Mouse (Mus musculus): Measurements from ENCODE around the gene Tmbim4. TPM values are rescaled to one million over a fixed set of nuclear protein-coding genes. Genes with fewer than 3 reads are reported as not detected.
A peak's percentile ranks its signal among the peaks of the same experiment; 100 is the strongest.

Tmbim4 gene
- 70.1 and 74.0 TPM in 2 replicates for total RNA-seq (2014; fragmentation: Nextera tagmentation)
- 92.5 and 104 TPM in 2 replicates for total RNA-seq (2017)
- polyA plus RNA-seq (2012): 65.2 and 67.5 TPM in 2 replicates

GRCm38 (mm10) chr10:120201131-120201921, at the start of gene Tmbim4:
Gene Tmbim4, plus strand, starts transcription at chr10:120201590.
- peaks cover 7% of the 10 kb centered on the region for H3K9me3 ChIP-seq (replicated peaks)
- H3K4me3 ChIP-seq (ENCODE audit: low read depth, low read length): peak within 1 kb of the TSS; percentile 23; the same call in 1 of the 2 replicates
- DNase-seq (ENCODE audit: low spot score) (no peak), ATAC-seq (ENCODE audit: extremely low read depth, insufficient number of reproducible peaks, low FRiP score, poor library complexity, severe bottlenecking) (no peak)
- H3K27me3 ChIP-seq (ENCODE audit: insufficient read depth, low read length): peaks cover 14% of the 10 kb centered on the region
- H3K4me1 ChIP-seq (ENCODE audit: insufficient read depth, low read depth, low read length): peaks cover 25% of the 10 kb centered on the region
- no peak for TF ChIP-seq CTCF (IDR thresholded peaks at IDR 0.05; ENCODE audit: low read depth, low read length)
- no peak for TF ChIP-seq GATA1 (IDR thresholded peaks at IDR 0.05; ENCODE audit: borderline replicate concordance, low read length)
- no peak for TF ChIP-seq TAL1 (conservative IDR thresholded peaks at IDR 0.05; ENCODE audit: low read depth, low read length)
- TF ChIP-seq POLR2AphosphoS5 (IDR thresholded peaks at IDR 0.05; ENCODE audit: insufficient replicate concordance, low read depth, low read length): no peak
- no peaks in the 10 kb centered on the region for H3K36me3 ChIP-seq (replicated peaks)

- ATAC-seq (ENCODE audit: extremely low read depth, insufficient number of reproducible peaks, low FRiP score, poor library complexity, severe bottlenecking): no peak
- Histone ChIP-seq H3K36me3 (replicated peaks) (no peaks in the 10 kb centered on the region), H3K4me3 (ENCODE audit: low read depth, low read length) (no peak overlapping the region), H3K9me3 (replicated peaks) (no peaks in the 10 kb centered on the region), H3K4me1 (ENCODE audit: insufficient read depth, low read depth, low read length) (no peaks in the 10 kb centered on the region), H3K27me3 (ENCODE audit: insufficient read depth, low read length) (peaks cover 12% of the 10 kb centered on the region)
- no peak for DNase-seq (ENCODE audit: low spot score)
- TF ChIP-seq GATA2 (IDR thresholded peaks at IDR 0.05; ENCODE audit: borderline replicate concordance, low read depth, low read length) (no peak), CTCF (IDR thresholded peaks at IDR 0.05; ENCODE audit: low read depth, low read length) (no peak), GATA1 (IDR thresholded peaks at IDR 0.05; ENCODE audit: borderline replicate concordance, low read length) (no peak), TAL1 (conservative IDR thresholded peaks at IDR 0.05; ENCODE audit: low read depth, low read length) (no peak), POLR2AphosphoS5 (IDR thresholded peaks at IDR 0.05; ENCODE audit: insufficient replicate concordance, low read depth, low read length) (no peak)
These were observed 49.7 kb upstream of the Tmbim4 start for GRCm38 (mm10) chr10:120151672-120152071.

GRCm38 (mm10) chr10:120153911-120154310, 47.5 kb upstream of the Tmbim4 start:
- H3K9me3 ChIP-seq (replicated peaks): no peaks in the 10 kb centered on the region
- no peak for ATAC-seq (ENCODE audit: extremely low read depth, insufficient number of reproducible peaks, low FRiP score, poor library complexity, severe bottlenecking)
- no peak overlapping the region for H3K4me3 ChIP-seq (ENCODE audit: low read depth, low read length)
- peaks cover 6% of the 10 kb centered on the region for H3K27me3 ChIP-seq (ENCODE audit: insufficient read depth, low read length)
- no peak for DNase-seq (ENCODE audit: low spot score)
- H3K36me3 ChIP-seq (replicated peaks): no peaks in the 10 kb centered on the region
- TF ChIP-seq TAL1 (conservative IDR thresholded peaks at IDR 0.05; ENCODE audit: low read depth, low read length) (no peak), GATA2 (IDR thresholded peaks at IDR 0.05; ENCODE audit: borderline replicate concordance, low read depth, low read length) (no peak), GATA1 (IDR thresholded peaks at IDR 0.05; ENCODE audit: borderline replicate concordance, low read length) (no peak), CTCF (IDR thresholded peaks at IDR 0.05; ENCODE audit: low read depth, low read length) (no peak), POLR2AphosphoS5 (IDR thresholded peaks at IDR 0.05; ENCODE audit: insufficient replicate concordance, low read depth, low read length) (no peak)
- no peaks in the 10 kb centered on the region for H3K4me1 ChIP-seq (ENCODE audit: insufficient read depth, low read depth, low read length)

- DNase-seq (ENCODE audit: low spot score) (peak; percentile 65), ATAC-seq (ENCODE audit: extremely low read depth, insufficient number of reproducible peaks, low FRiP score, poor library complexity, severe bottlenecking) (peak; percentile 84)
- Histone ChIP-seq H3K9me3 (replicated peaks) (no peaks in the 10 kb centered on the region), H3K4me3 (ENCODE audit: low read depth, low read length) (peak overlapping the region; percentile 70), H3K4me1 (ENCODE audit: insufficient read depth, low read depth, low read length) (peaks cover 40% of the 10 kb centered on the region), H3K27me3 (ENCODE audit: insufficient read depth, low read length) (no peaks in the 10 kb centered on the region), H3K36me3 (replicated peaks) (peaks cover 28% of the 10 kb centered on the region)
- TF ChIP-seq GATA1 (IDR thresholded peaks at IDR 0.05; ENCODE audit: borderline replicate concordance, low read length): no peak
- TF ChIP-seq TAL1 (conservative IDR thresholded peaks at IDR 0.05; ENCODE audit: low read depth, low read length): 0 out of 2 replicates have a peak, but pooled peaks have one; percentile 23
- no peak for TF ChIP-seq CTCF (IDR thresholded peaks at IDR 0.05; ENCODE audit: low read depth, low read length)
These were observed 40.9 kb upstream of the Tmbim4 start for GRCm38 (mm10) chr10:120160533-120160932.

- H3K4me1 ChIP-seq (ENCODE audit: insufficient read depth, low read depth, low read length): peaks cover 58% of the 10 kb centered on the region
- DNase-seq (ENCODE audit: low spot score) (no peak), ATAC-seq (ENCODE audit: extremely low read depth, insufficient number of reproducible peaks, low FRiP score, poor library complexity, severe bottlenecking) (no peak)
- no peaks in the 10 kb centered on the region for H3K9me3 ChIP-seq (replicated peaks)
- H3K4me3 ChIP-seq (ENCODE audit: low read depth, low read length): peak overlapping the region; percentile 30; the same call in 1 of the 2 replicates
- no peaks in the 10 kb centered on the region for H3K27me3 ChIP-seq (ENCODE audit: insufficient read depth, low read length)
- TF ChIP-seq GATA2 (IDR thresholded peaks at IDR 0.05; ENCODE audit: borderline replicate concordance, low read depth, low read length): no peak
- TF ChIP-seq POLR2AphosphoS5 (IDR thresholded peaks at IDR 0.05; ENCODE audit: insufficient replicate concordance, low read depth, low read length): no peak
- no peak for TF ChIP-seq CTCF (IDR thresholded peaks at IDR 0.05; ENCODE audit: low read depth, low read length)
- TF ChIP-seq GATA1 (IDR thresholded peaks at IDR 0.05; ENCODE audit: borderline replicate concordance, low read length): no peak
- TF ChIP-seq TAL1 (conservative IDR thresholded peaks at IDR 0.05; ENCODE audit: low read depth, low read length): no peak
- H3K36me3 ChIP-seq (replicated peaks): peaks cover 40% of the 10 kb centered on the region
These were observed 38.5 kb upstream of the Tmbim4 start for GRCm38 (mm10) chr10:120162840-120163239.

- no peaks in the 10 kb centered on the region for H3K27me3 ChIP-seq (ENCODE audit: insufficient read depth, low read length)
- no peak for DNase-seq (ENCODE audit: low spot score)
- H3K9me3 ChIP-seq (replicated peaks): no peaks in the 10 kb centered on the region
- peaks cover 40% of the 10 kb centered on the region for H3K36me3 ChIP-seq (replicated peaks)
- no peak for TF ChIP-seq GATA2 (IDR thresholded peaks at IDR 0.05; ENCODE audit: borderline replicate concordance, low read depth, low read length)
- TF ChIP-seq GATA1 (IDR thresholded peaks at IDR 0.05; ENCODE audit: borderline replicate concordance, low read length): no peak
- no peak for TF ChIP-seq TAL1 (conservative IDR thresholded peaks at IDR 0.05; ENCODE audit: low read depth, low read length)
- no peak for TF ChIP-seq POLR2AphosphoS5 (IDR thresholded peaks at IDR 0.05; ENCODE audit: insufficient replicate concordance, low read depth, low read length)
- no peak for TF ChIP-seq CTCF (IDR thresholded peaks at IDR 0.05; ENCODE audit: low read depth, low read length)
- ATAC-seq (ENCODE audit: extremely low read depth, insufficient number of reproducible peaks, low FRiP score, poor library complexity, severe bottlenecking): no peak
- H3K4me1 ChIP-seq (ENCODE audit: insufficient read depth, low read depth, low read length): peaks cover 61% of the 10 kb centered on the region
- no peak overlapping the region for H3K4me3 ChIP-seq (ENCODE audit: low read depth, low read length)
These were observed 37.9 kb upstream of the Tmbim4 start for GRCm38 (mm10) chr10:120163490-120163889.

All from G1E (cell line).